Mouse (Mus musculus) neural tube, embryonic 11.5 days (tissue): ENCODE measurements around the gene Surf6. TPM values are rescaled to one million over a fixed set of nuclear protein-coding genes. Genes with fewer than 3 reads are reported as not detected.
A peak's percentile ranks its signal among the peaks of the same experiment; 100 is the strongest.
"Not testable (repeated sequence)": the region's sequence is repeated elsewhere in the genome, so short reads cannot be mapped to it uniquely, and the experiment has no call there.

ENCODE experiments used
- ATAC-seq: fragments of 200-750 bp; cut with Nextera tagmentation; 2 replicates; pipeline ENCODE4 v1.8.0; 2017; ENCODE audit warnings: moderate number of reproducible peaks, mild to moderate bottlenecking, moderate TSS enrichment, moderate library complexity; ENCODE audit not compliant: insufficient read depth, low FRiP score, low TSS enrichment
- DNase-seq: peaks from one replicate; pipeline ENCODE4 v3.0.0-alpha.2; 2015; ENCODE audit warnings: low spot score
- H3K27ac ChIP-seq: fragments of 300-500 bp; sonication (generic); 2 replicates; pipeline ENCODE4 v1.5.1; 2014; ENCODE audit warnings: low read depth, mild to moderate bottlenecking, low read length
- H3K27me3 ChIP-seq: fragments of 300-500 bp; sonication (generic); 2 replicates; pipeline ENCODE4 v1.6.1; 2014; ENCODE audit warnings: mild to moderate bottlenecking, low read length, mixed read lengths; ENCODE audit not compliant: control insufficient read depth, insufficient read depth
- H3K36me3 ChIP-seq: fragments of 300-500 bp; sonication (generic); 2 replicates; pipeline ENCODE4 v1.6.1; 2014; ENCODE audit warnings: mild to moderate bottlenecking, low read length, moderate library complexity, mixed read lengths; ENCODE audit not compliant: control insufficient read depth, insufficient read depth
- H3K4me1 ChIP-seq: fragments of 300-500 bp; sonication (generic); 2 replicates; pipeline ENCODE4 v1.6.1; 2014; ENCODE audit warnings: low read length, mixed read lengths; ENCODE audit not compliant: control insufficient read depth, insufficient read depth
- H3K4me2 ChIP-seq: fragments of 300-500 bp; sonication (generic); 2 replicates; pipeline ENCODE4 v1.6.1; 2014; ENCODE audit warnings: low read depth, mild to moderate bottlenecking, moderate library complexity
- H3K4me3 ChIP-seq: fragments of 300-500 bp; sonication (generic); 2 replicates; pipeline ENCODE4 v1.5.1; 2014; ENCODE audit warnings: low read depth, low read length
- H3K9ac ChIP-seq: fragments of 300-500 bp; sonication (generic); 2 replicates; pipeline ENCODE4 v1.6.1; 2014; ENCODE audit warnings: mild to moderate bottlenecking, low read length
- H3K9me3 ChIP-seq: fragments of 300-500 bp; sonication (generic); 2 replicates; pipeline ENCODE4 v1.6.1; 2016; ENCODE audit warnings: low read length; ENCODE audit not compliant: control insufficient read depth
- WGBS: fragments of 180-500 bp; shearing (Covaris S2); extraction: QIAGEN DNeasy Blood & Tissue Kit; methylation state at CpG from one replicate; pipeline ENCODE4 v1.1.7; 2014; 5-methylcytosine and 5-hydroxymethylcytosine counted together
- polyA plus RNA-seq: library from polyadenylated mRNA; unstranded; fragments of >200 nt; fragmentation: Nextera tagmentation; extraction: Ambion mirVana; gene quantifications from 2 replicates; pipeline ENCODE4 v1.2.1, GENCODE M21; 2014

Gene Surf6
- polyA plus RNA-seq, 1 experiment from 2014 or later = 15.6 TPM

GRCm38 (mm10) chr2:26885541-26885940, 17.1 kb downstream of the Surf6 start:
- not testable (repeated sequence) for H3K4me1 ChIP-seq, H3K9me3 ChIP-seq, DNase-seq, H3K27me3 ChIP-seq, H3K27ac ChIP-seq, ATAC-seq, H3K4me3 ChIP-seq, H3K9ac ChIP-seq, H3K4me2 ChIP-seq, H3K36me3 ChIP-seq
- WGBS = 87% methylated on average over 2 of the region's 2 CpGs

DNA sequence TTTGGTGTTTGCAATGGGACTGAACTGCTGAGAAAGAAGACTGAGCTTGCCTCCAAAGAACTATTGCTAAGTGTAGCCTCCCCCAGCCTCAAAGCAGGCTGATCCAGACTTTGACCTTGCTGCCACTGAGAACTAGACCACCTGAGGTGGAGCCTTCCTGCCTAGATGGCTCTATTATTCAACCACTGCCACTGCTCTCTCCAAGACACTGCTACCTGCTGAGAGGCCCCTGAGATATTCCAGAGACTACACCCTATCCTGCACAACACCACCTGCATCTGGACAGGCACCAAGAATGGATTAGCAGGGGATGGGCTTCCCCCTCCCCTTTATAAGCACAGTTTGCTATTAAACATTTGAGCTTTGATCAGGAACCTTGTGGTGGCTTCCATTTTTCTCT, 24.1 kb downstream of the Surf6 start:
- H3K4me3 ChIP-seq = no peak overlapping the region
- no peak overlapping the region for H3K9ac ChIP-seq
- ATAC-seq (no peak), DNase-seq (no peak)
- H3K27me3 ChIP-seq = no peaks in the 10 kb centered on the region
- H3K4me1 ChIP-seq = no peaks in the 10 kb centered on the region
- H3K36me3 ChIP-seq = no peaks in the 10 kb centered on the region
- no peak overlapping the region for H3K27ac ChIP-seq
- no peak overlapping the region for H3K4me2 ChIP-seq
- H3K9me3 ChIP-seq = no peaks in the 10 kb centered on the region

DNA sequence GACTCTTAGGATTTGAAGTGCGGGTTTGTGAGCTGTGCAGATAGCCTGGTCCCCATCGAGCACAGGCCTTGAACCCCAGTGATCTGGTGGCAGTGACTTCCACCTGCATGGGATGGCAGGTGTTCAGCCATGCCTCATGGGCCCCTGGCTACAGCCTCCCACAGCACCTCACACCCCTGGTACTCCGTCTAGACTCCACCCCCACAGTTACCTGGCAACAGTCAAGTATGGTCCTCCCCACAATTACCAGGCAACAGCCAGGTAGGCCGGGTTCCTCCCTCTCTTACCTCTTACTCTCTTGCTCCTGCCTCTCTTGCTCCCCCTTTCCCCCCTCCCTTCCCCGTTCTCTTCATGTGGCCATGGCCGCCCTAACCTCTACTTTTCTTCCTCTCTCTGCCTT, 32.0 kb downstream of the Surf6 start:
- H3K27ac ChIP-seq = no peak overlapping the region
- H3K4me1 ChIP-seq = no peaks in the 10 kb centered on the region
- H3K27me3 ChIP-seq = no peaks in the 10 kb centered on the region
- ATAC-seq = no peak
- WGBS = 71% methylated on average over 6 of the region's 6 CpGs
- H3K9ac ChIP-seq = no peak overlapping the region
- H3K9me3 ChIP-seq = no peaks in the 10 kb centered on the region
- no peak overlapping the region for H3K4me3 ChIP-seq
- DNase-seq = no peak
- no peaks in the 10 kb centered on the region for H3K36me3 ChIP-seq
- no peak overlapping the region for H3K4me2 ChIP-seq

DNA sequence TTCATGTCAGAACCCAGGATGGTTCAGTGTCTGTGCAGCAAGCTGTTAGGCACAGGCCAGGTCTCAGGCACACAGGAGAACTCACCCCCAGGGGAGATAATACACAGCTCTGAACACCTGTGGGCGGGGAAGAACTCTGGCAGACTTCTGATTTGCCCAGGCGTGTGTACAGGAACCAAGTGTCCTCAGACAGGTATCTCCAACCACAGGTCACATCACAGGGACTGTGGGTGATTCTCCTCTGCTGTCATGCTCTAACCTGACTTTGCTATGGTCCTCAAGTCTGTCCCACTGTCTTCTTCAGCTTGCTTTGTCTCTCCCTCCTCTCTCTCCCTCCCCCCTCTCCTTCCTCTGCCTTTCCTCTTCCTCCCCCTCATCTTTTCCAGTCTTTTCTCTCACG, 37.8 kb downstream of the Surf6 start, which contains the start of gene Abo:
Abo (minus strand) TSS at position 101 of the 400 bp plus-strand sequence.
- Histone ChIP-seq H3K27me3 (no peaks in the 10 kb centered on the region), H3K9ac (no peak within 1 kb of the TSS), H3K4me2 (no peak within 1 kb of the TSS), H3K27ac (no peak within 1 kb of the TSS), H3K36me3 (no peaks in the 10 kb centered on the region), H3K9me3 (no peaks in the 10 kb centered on the region), H3K4me3 (no peak within 1 kb of the TSS), H3K4me1 (no peaks in the 10 kb centered on the region)
- DNase-seq (no peak), ATAC-seq (no peak)
- WGBS = 73% methylated on average over 3 of the region's 3 CpGs

DNA sequence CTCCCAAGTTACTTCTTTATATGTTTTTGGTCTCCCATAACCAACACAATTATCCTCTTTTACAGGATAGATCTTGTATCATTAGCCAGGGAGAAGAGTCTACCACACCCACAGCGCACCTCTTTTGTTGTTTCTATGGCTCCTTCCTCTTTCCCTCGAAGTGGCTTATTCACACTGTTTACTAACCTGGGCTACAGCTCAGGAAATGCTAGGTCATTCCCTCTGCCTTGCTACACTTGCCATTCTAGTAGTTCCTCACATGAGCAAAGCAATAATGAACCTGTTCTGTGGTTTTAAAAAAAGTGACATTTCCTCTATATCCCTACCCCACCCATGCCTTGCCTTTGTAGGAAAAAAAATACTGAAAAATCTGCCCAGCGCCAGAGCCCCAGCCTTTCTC, 39.8 kb downstream of the Surf6 start:
- WGBS = 87% methylated on average over 3 of the region's 3 CpGs
- DNase-seq (no peak), ATAC-seq (no peak)
- H3K4me2 ChIP-seq = no peak overlapping the region
- H3K27ac ChIP-seq = no peak overlapping the region
- no peaks in the 10 kb centered on the region for H3K36me3 ChIP-seq
- no peaks in the 10 kb centered on the region for H3K4me1 ChIP-seq
- no peak overlapping the region for H3K4me3 ChIP-seq
- H3K9me3 ChIP-seq = no peaks in the 10 kb centered on the region
- no peak overlapping the region for H3K9ac ChIP-seq
- no peaks in the 10 kb centered on the region for H3K27me3 ChIP-seq

GRCm38 (mm10) chr2:26847706-26848105, 55.0 kb downstream of the Surf6 start:
- H3K9ac ChIP-seq = no peak overlapping the region
- 51% methylated on average over 2 of the region's 2 CpGs for WGBS
- H3K4me1 ChIP-seq = no peaks in the 10 kb centered on the region
- H3K9me3 ChIP-seq = no peaks in the 10 kb centered on the region
- H3K36me3 ChIP-seq = no peaks in the 10 kb centered on the region
- no peak for ATAC-seq
- H3K4me3 ChIP-seq = no peak overlapping the region
- H3K27ac ChIP-seq = no peak overlapping the region
- H3K4me2 ChIP-seq = no peak overlapping the region
- DNase-seq = peak; percentile 26
- no peaks in the 10 kb centered on the region for H3K27me3 ChIP-seq

Other genes with a start within 250 kb of the Surf6 start
- not detected in 2 replicates for gene Lcn4, start 231.6 kb downstream of the Surf6 start, polyA plus RNA-seq
- gene Abo, start 37.9 kb downstream of the Surf6 start, polyA plus RNA-seq = not detected in 2 replicates
- 87.2 and 96.8 TPM in 2 replicates for gene Med22, start 7.8 kb upstream of the Surf6 start, polyA plus RNA-seq
- gene Rpl7a, start 7.9 kb upstream of the Surf6 start, polyA plus RNA-seq = 641 and 663 TPM in 2 replicates
- 46.2 and 50.3 TPM in 2 replicates for gene Surf2, start 13.5 kb upstream of the Surf6 start, polyA plus RNA-seq
- gene Surf1, start 13.7 kb upstream of the Surf6 start, polyA plus RNA-seq = 45.9 and 48.7 TPM in 2 replicates
- 171 and 172 TPM in 2 replicates for gene Surf4, start 31.0 kb upstream of the Surf6 start, polyA plus RNA-seq
- 0.17 TPM in 1 of 2 replicates, not detected in the other for gene Stkld1, start 31.2 kb upstream of the Surf6 start, polyA plus RNA-seq
- gene Rexo4, start 61.5 kb upstream of the Surf6 start, polyA plus RNA-seq = 47.2 and 51.1 TPM in 2 replicates
- not detected in 2 replicates for gene Adamts13, start 70.5 kb upstream of the Surf6 start, polyA plus RNA-seq
- gene Cacfd1, start 107.0 kb upstream of the Surf6 start, polyA plus RNA-seq = 98.7 and 121 TPM in 2 replicates
- 2.9 and 4.1 TPM in 2 replicates for gene Slc2a6, start 125.1 kb upstream of the Surf6 start, polyA plus RNA-seq
- 11.5 and 14.5 TPM in 2 replicates for gene Mymk, start 169.3 kb upstream of the Surf6 start, polyA plus RNA-seq
- gene Adamtsl2, start 176.5 kb upstream of the Surf6 start, polyA plus RNA-seq = 6.5 and 7.2 TPM in 2 replicates
- 0.37 and 0.54 TPM in 2 replicates for gene Fam163b, start 239.6 kb upstream of the Surf6 start, polyA plus RNA-seq